ENCODE assay signal across 8 mouse cellular contexts in the genomic region with DNA sequence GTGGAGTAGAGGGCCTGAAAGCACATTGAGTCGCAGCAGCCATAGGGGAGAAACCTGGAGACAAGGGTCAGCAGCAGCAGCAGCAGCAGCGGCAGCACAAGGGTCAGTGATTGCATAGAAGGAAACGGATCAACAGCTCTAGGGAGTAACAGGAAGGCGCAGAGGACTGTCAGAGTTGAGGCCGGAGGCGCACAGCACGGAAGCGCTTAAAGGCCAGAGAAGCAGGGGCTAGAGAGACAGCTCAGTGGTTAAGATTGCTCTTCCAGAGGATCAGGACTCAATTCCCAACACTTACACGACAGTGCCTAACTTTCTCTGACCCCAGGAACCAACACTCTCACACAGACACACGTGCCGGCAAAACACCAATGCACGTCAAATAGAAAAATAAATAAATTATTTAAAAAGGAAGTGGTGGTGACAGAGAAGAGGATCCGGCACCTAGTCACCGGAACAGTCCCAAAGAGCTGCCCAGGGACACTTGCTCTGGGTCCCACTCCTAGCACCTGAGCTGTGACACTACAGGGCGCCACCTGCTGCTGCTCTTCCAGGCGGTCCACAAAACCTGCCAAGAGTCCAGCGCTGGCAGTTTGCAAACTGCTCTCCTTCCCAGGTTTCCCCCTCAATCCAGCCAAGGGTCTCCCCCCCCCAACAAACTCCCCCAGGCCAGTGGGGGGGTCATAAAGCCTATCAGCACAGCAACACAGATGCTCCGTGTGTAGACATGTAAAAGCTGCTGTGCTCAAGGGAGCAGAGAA. TPM values are rescaled to one million over a fixed set of nuclear protein-coding genes. Genes with fewer than 3 reads are reported as not detected.
DNase-seq lines count a peak whose midpoint lies in the region; ATAC-seq and TF ChIP-seq lines count a peak whose summit lies in the region.

No protein-coding gene starts in this region.

- no peak overlapping the region for H3K27ac ChIP-seq in stomach, postnatal 0 days (replicated peaks)

- no peak for ATAC-seq in stomach, postnatal 0 days (ENCODE audit: low FRiP score, low TSS enrichment)

- peak; percentile 42 for DNase-seq in thymus, postnatal 4 days
- no peak for DNase-seq in thymus, postnatal 10 days (ENCODE audit: low spot score in 2 of 2)
- peak; percentile 19 to 25 for DNase-seq in heart, postnatal 14 days
- DNase-seq in liver, result peak; percentile 81
- DNase-seq in stomach, postnatal 0 days (ENCODE audit: low spot score), result no peak
- no peak for DNase-seq in gastrocnemius, postnatal 25 days
- DNase-seq in right cerebral cortex, adult 2 months (ENCODE audit: low spot score in 2 of 2), result no peak
- no peak for DNase-seq in cerebellum, adult 9-10 months

- TF ChIP-seq EP300 in stomach, postnatal 0 days (optimal IDR thresholded peaks at IDR 0.05), result no peak

- TF ChIP-seq CTCF in stomach, postnatal 0 days (IDR thresholded peaks at IDR 0.05; ENCODE audit: low read depth), result no peak

- H3K9me3 ChIP-seq in stomach, postnatal 0 days (ENCODE audit: control insufficient read depth, low read length), result no peaks in the 10 kb centered on the region

- H3K9ac ChIP-seq in stomach, postnatal 0 days (ENCODE audit: low read length), result no peak overlapping the region

- H3K4me1 ChIP-seq in stomach, postnatal 0 days (replicated peaks; ENCODE audit: control insufficient read depth, insufficient read depth), result peaks cover 3% of the 10 kb centered on the region; the same call in 1 of the 2 replicates

- H3K4me3 ChIP-seq in stomach, postnatal 0 days (ENCODE audit: low read depth, low read length), result no peak overlapping the region

- 0 out of 2 replicates have a peak, but pooled peaks cover 3% of the 10 kb centered on the region for H3K36me3 ChIP-seq in stomach, postnatal 0 days (ENCODE audit: control insufficient read depth, insufficient read depth, low read length)

- intact Hi-C loops in heart, postnatal 14 days (cut with DNase I), result no loop called here

- 0 out of 2 replicates have a peak overlapping the region, but pooled peaks have one; percentile 3 for H3K4me2 ChIP-seq in stomach, postnatal 0 days (replicated peaks; ENCODE audit: low read depth)

- WGBS in stomach, postnatal 0 days, result 79% methylated on average over 18 of the region's 18 CpGs

- H3K27me3 ChIP-seq in stomach, postnatal 0 days (ENCODE audit: control insufficient read depth, insufficient read depth, low read length), result no peaks in the 10 kb centered on the region

RNA-seq across cellular contexts. Expression of gene Stx2, which starts 2.2 kb away (rescaled TPM):
- 10 to 100 TPM; 16.0 to 18.8 TPM for total RNA-seq in heart, postnatal 14 days (2021)
- 10.4 and 10.9 TPM in 2 replicates for polyA plus RNA-seq in stomach, postnatal 0 days (2015; fragmentation: Nextera tagmentation; extraction: Ambion mirVana)
- total RNA-seq in gastrocnemius, postnatal 25 days (2021), result 1 to 10 TPM; 7.8 to 8.8 TPM

RNA-seq across cellular contexts. Expression of gene Ran, which starts 13.7 kb away (rescaled TPM):
- 100 to 1,000 TPM in 1 of 2 experiments, 10 to 100 TPM in 1; 85.2 to 106 TPM for total RNA-seq in heart, postnatal 14 days (2021)
- polyA plus RNA-seq in stomach, postnatal 0 days (2015; fragmentation: Nextera tagmentation; extraction: Ambion mirVana), result 226 and 257 TPM in 2 replicates
- 10 to 100 TPM; 64.7 to 81.1 TPM for total RNA-seq in gastrocnemius, postnatal 25 days (2021)

RNA-seq across cellular contexts. Expression of gene Rimbp2, which starts 52.9 kb away (rescaled TPM):
- total RNA-seq in heart, postnatal 14 days (2021), result not detected
- polyA plus RNA-seq in stomach, postnatal 0 days (2015; fragmentation: Nextera tagmentation; extraction: Ambion mirVana), result 0.15 and 0.17 TPM in 2 replicates
- not detected for total RNA-seq in gastrocnemius, postnatal 25 days (2021)

Comparison
In these comparisons a context has a peak if more than half of its experiments do, and no peak if none do; other contexts are left out.
1. DNase-seq: peak in thymus, postnatal 4 days (single experiment), heart, postnatal 14 days (2 of 2) and liver (single experiment); none in thymus, postnatal 10 days (0 of 2), stomach, postnatal 0 days (single experiment), gastrocnemius, postnatal 25 days (single experiment), right cerebral cortex, adult 2 months (0 of 2) and cerebellum, adult 9-10 months (single experiment).